Mouse (Mus musculus) MEL (cell line): ENCODE data around the gene Pfkfb1.

ENCODE experiments used
- CTCF ChIP-seq, 3 experiments: IDR thresholded peaks in 2 of 3; conservative IDR thresholded peaks in 1 of 3; 2 replicates each; pipeline ENCODE4 v1.5.1; 2011 to 2012; ENCODE audit warnings: low read length in 3 of 3, low read depth in 2 of 3, mild to moderate bottlenecking in 2 of 3, improper control_type of control experiment in 1 of 3, inconsistent platforms in 1 of 3, mixed read lengths in 1 of 3, moderate library complexity in 1 of 3; ENCODE audit not compliant: control insufficient read depth in 1 of 3, insufficient read depth in 1 of 3, poor library complexity in 1 of 3, severe bottlenecking in 1 of 3
- MEF2A ChIP-seq: IDR thresholded peaks from 2 replicates; pipeline ENCODE4 v1.6.1; 2014; ENCODE audit warnings: low read depth, mild to moderate bottlenecking, inconsistent platforms, low read length, improper control_type of control experiment; ENCODE audit not compliant: poor library complexity, insufficient replicate concordance, severe bottlenecking; ENCODE audit errors: extremely low read depth
- NRF1 ChIP-seq: IDR thresholded peaks from 2 replicates; pipeline ENCODE4 v1.6.1; 2014; ENCODE audit warnings: low read depth, mild to moderate bottlenecking, inconsistent platforms, low read length, improper control_type of control experiment, moderate library complexity; ENCODE audit not compliant: poor library complexity, insufficient read depth, severe bottlenecking
- RCOR1 ChIP-seq: IDR thresholded peaks from 2 replicates; pipeline ENCODE4 v1.6.1; 2012; ENCODE audit warnings: low read depth, mild to moderate bottlenecking, inconsistent platforms, low read length, improper control_type of control experiment
- ZNF384 ChIP-seq: IDR thresholded peaks from 2 replicates; pipeline ENCODE4 v1.6.1; 2012; ENCODE audit warnings: low read depth, mild to moderate bottlenecking, inconsistent platforms, low read length, improper control_type of control experiment

GRCm38 (mm10) chrX:150657797-150658118 lies 69.7 kb downstream of the Pfkfb1 start:
- TF ChIP-seq CTCF (IDR thresholded peaks at IDR 0.05 in 2 of 3, conservative IDR thresholded peaks at IDR 0.05 in 1 of 3; ENCODE audit: control insufficient read depth in 1 of 3, insufficient read depth in 1 of 3, low read depth in 2 of 3, low read length in 3 of 3, poor library complexity in 1 of 3, severe bottlenecking in 1 of 3) (no peak), RCOR1 (no peak), MEF2A (no peak), NRF1 (no peak), ZNF384 (no peak)
